Mouse (Mus musculus) CH12.LX (cell line): ENCODE results near the gene Tmem206. TPM values are rescaled to one million over a fixed set of nuclear protein-coding genes. Genes with fewer than 3 reads are reported as not detected.

Experiments used
- DNase-seq: peaks from one replicate; pipeline ENCODE4 v3.0.0-alpha.2; 2013; ENCODE audit errors: extremely low read depth
- H3K27ac ChIP-seq: 2 replicates; pipeline ENCODE4 v1.5.1; 2012; ENCODE audit warnings: low read depth, mild to moderate bottlenecking, control low read depth, moderate library complexity; ENCODE audit not compliant: insufficient read depth
- H3K27me3 ChIP-seq: replicated peaks from 2 replicates; pipeline ENCODE3; 2012; ENCODE audit warnings: inconsistent platforms
- H3K36me3 ChIP-seq, 2 experiments: replicated peaks in 1 of 2; 2 replicates each; pipeline versions ENCODE3 to v1.6.1; 2012; ENCODE audit warnings: inconsistent platforms in 1 of 2, low read length in 1 of 2, mild to moderate bottlenecking in 1 of 2, mixed read lengths in 1 of 2, moderate library complexity in 1 of 2; ENCODE audit not compliant: control insufficient read depth in 1 of 2, insufficient read depth in 1 of 2
- H3K4me1 ChIP-seq, 2 experiments: 2 replicates each; pipeline ENCODE4 v1.6.1; 2012; ENCODE audit warnings: inconsistent platforms in 1 of 2, moderate library complexity in 1 of 2; ENCODE audit not compliant: insufficient read depth in 2 of 2, control insufficient read depth in 1 of 2
- H3K4me2 ChIP-seq: 2 replicates; pipeline ENCODE4 v1.6.1; 2012; ENCODE audit warnings: low read depth, mild to moderate bottlenecking, control low read depth; ENCODE audit not compliant: poor library complexity, insufficient read depth, severe bottlenecking
- H3K4me3 ChIP-seq, 3 experiments: fragments of 150-350 bp in 1 of 3; sonication (generic) in 1 of 3; replicated peaks in 1 of 3; 2 replicates each; pipeline versions ENCODE3 to v1.5.1; 2011 to 2012; ENCODE audit warnings: low read depth in 2 of 3, low read length in 2 of 3, mild to moderate bottlenecking in 2 of 3, moderate library complexity in 2 of 3, control low read depth in 1 of 3, improper control_type of control experiment in 1 of 3, inconsistent platforms in 1 of 3, mixed read lengths in 1 of 3; ENCODE audit not compliant: poor library complexity in 1 of 3
- H3K79me2 ChIP-seq: replicated peaks from 2 replicates; pipeline ENCODE4 v1.6.1; 2012; ENCODE audit warnings: mild to moderate bottlenecking, moderate library complexity; ENCODE audit not compliant: control insufficient read depth, poor library complexity, insufficient read depth, severe bottlenecking; ENCODE audit errors: extremely low read depth
- H3K9ac ChIP-seq: 2 replicates; pipeline ENCODE4 v1.6.1; 2012; ENCODE audit warnings: low read depth, mild to moderate bottlenecking, control low read depth, moderate library complexity; ENCODE audit not compliant: insufficient read depth
- H3K9me3 ChIP-seq: replicated peaks from 2 replicates; pipeline ENCODE3; 2012; ENCODE audit warnings: low read length, inconsistent platforms, mixed read lengths
- CTCF ChIP-seq, 2 experiments: IDR thresholded peaks in 1 of 2; conservative IDR thresholded peaks in 1 of 2; 2 replicates each; pipeline ENCODE4 v1.5.1; 2011 to 2012; ENCODE audit warnings: low read depth in 2 of 2, low read length in 2 of 2, improper control_type of control experiment in 1 of 2, inconsistent platforms in 1 of 2, mild to moderate bottlenecking in 1 of 2, moderate library complexity in 1 of 2
- E2F4 ChIP-seq: IDR thresholded peaks from 2 replicates; pipeline ENCODE4 v1.6.1; 2011; ENCODE audit warnings: low read depth, low read length, improper control_type of control experiment; ENCODE audit not compliant: insufficient replicate concordance
- ELF1 ChIP-seq: IDR thresholded peaks from 2 replicates; pipeline ENCODE4 v1.6.1; 2014; ENCODE audit warnings: low read depth, mild to moderate bottlenecking, inconsistent platforms, low read length, improper control_type of control experiment
- EP300 ChIP-seq: IDR thresholded peaks from 2 replicates; pipeline ENCODE4 v1.6.1; 2011; ENCODE audit warnings: low read length, improper control_type of control experiment
- ETS1 ChIP-seq: conservative IDR thresholded peaks from 2 replicates; pipeline ENCODE4 v1.6.1; 2012; ENCODE audit warnings: low read depth, mild to moderate bottlenecking, inconsistent platforms, low read length, improper control_type of control experiment, moderate library complexity
- HCFC1 ChIP-seq: IDR thresholded peaks from 2 replicates; pipeline ENCODE4 v1.6.1; 2012; ENCODE audit warnings: low read depth, mild to moderate bottlenecking, inconsistent platforms, low read length, improper control_type of control experiment
- IRF4 ChIP-seq: IDR thresholded peaks from 2 replicates; pipeline ENCODE4 v1.6.1; 2014; ENCODE audit warnings: low read depth, mild to moderate bottlenecking, inconsistent platforms, low read length, improper control_type of control experiment
- JUN ChIP-seq: IDR thresholded peaks from 2 replicates; pipeline ENCODE4 v1.6.1; 2011; ENCODE audit warnings: low read depth, mild to moderate bottlenecking, low read length, improper control_type of control experiment, moderate library complexity; ENCODE audit not compliant: insufficient read depth
- KAT2A ChIP-seq: IDR thresholded peaks from 2 replicates; pipeline ENCODE4 v1.6.1; 2012; ENCODE audit warnings: low read length, improper control_type of control experiment, inconsistent platforms; ENCODE audit not compliant: insufficient replicate concordance
- MAZ ChIP-seq: IDR thresholded peaks from 2 replicates; pipeline ENCODE4 v1.6.1; 2012; ENCODE audit warnings: low read depth, mild to moderate bottlenecking, inconsistent platforms, low read length, improper control_type of control experiment, moderate library complexity
- MYC ChIP-seq: IDR thresholded peaks from 2 replicates; pipeline ENCODE4 v1.6.1; 2011; ENCODE audit warnings: low read depth, mild to moderate bottlenecking, improper control_type of control experiment, low read length
- NELFE ChIP-seq: IDR thresholded peaks from 2 replicates; pipeline ENCODE4 v1.6.1; 2011; ENCODE audit warnings: low read depth, low read length, improper control_type of control experiment
- NRF1 ChIP-seq: IDR thresholded peaks from 2 replicates; pipeline ENCODE4 v1.6.1; 2014; ENCODE audit warnings: low read depth, mild to moderate bottlenecking, inconsistent platforms, low read length, improper control_type of control experiment, moderate library complexity
- POLR2AphosphoS2 ChIP-seq: IDR thresholded peaks from 2 replicates; pipeline ENCODE4 v1.6.1; 2011; ENCODE audit warnings: low read depth, low read length, improper control_type of control experiment
- SIN3A ChIP-seq: IDR thresholded peaks from 2 replicates; pipeline ENCODE4 v1.6.1; 2012; ENCODE audit warnings: low read length, improper control_type of control experiment, inconsistent platforms
- SMC3 ChIP-seq: IDR thresholded peaks from 2 replicates; pipeline ENCODE4 v1.6.1; 2011; ENCODE audit warnings: low read depth, low read length, improper control_type of control experiment
- TCF12 ChIP-seq: IDR thresholded peaks from 2 replicates; pipeline ENCODE4 v1.6.1; 2014; ENCODE audit warnings: low read depth, mild to moderate bottlenecking, inconsistent platforms, low read length, improper control_type of control experiment
- USF2 ChIP-seq: conservative IDR thresholded peaks from 2 replicates; pipeline ENCODE4 v1.6.1; 2011; ENCODE audit warnings: low read depth, low read length, improper control_type of control experiment
- ZC3H11A ChIP-seq: IDR thresholded peaks from 2 replicates; pipeline ENCODE4 v1.6.1; 2012; ENCODE audit warnings: low read depth, mild to moderate bottlenecking, inconsistent platforms, low read length, improper control_type of control experiment
- ZKSCAN1 ChIP-seq: IDR thresholded peaks from 2 replicates; pipeline ENCODE4 v1.6.1; 2012; ENCODE audit warnings: low read depth, inconsistent platforms, low read length, improper control_type of control experiment, borderline replicate concordance
- ZNF384 ChIP-seq: IDR thresholded peaks from 2 replicates; pipeline ENCODE4 v1.6.1; 2012; ENCODE audit warnings: low read depth, low read length, improper control_type of control experiment, inconsistent platforms
- dilution Hi-C: fragments of 300-500 bp; cut with MboI; formaldehyde crosslinking; loops from 2 replicates; pipeline ENCODE4 v1.14.3; 2020; ENCODE audit warnings: low sequenced_read_pairs; ENCODE audit not compliant: extremely low pct_unique_long_range_greater_than_20kb, extremely low pct_ligation_motif_present
- in situ Hi-C: fragments of 300-500 bp; cut with MboI; formaldehyde crosslinking; loops from 3 replicates; pipeline ENCODE4 v1.14.3; 2019; ENCODE audit warnings: low sequenced_read_pairs, low pct_ligation_motif_present, low pct_unique_long_range_greater_than_20kb, mixed read lengths
- polyA plus RNA-seq: library from polyadenylated mRNA; unstranded; fragments of >175 nt; gene quantifications from 2 replicates; pipeline ENCODE4 v1.2.1, GENCODE M21; 2012; ENCODE audit warnings: low read depth; ENCODE audit not compliant: insufficient read length
- total RNA-seq, 2 experiments: library from RNA; depleted of rRNA; stranded (reverse); fragments of 300-350 nt in 1 of 2; fragments of >200 nt in 1 of 2; gene quantifications; 2 replicates each; pipeline ENCODE4 v1.2.3; 2012 to 2014

Gene Tmem206
- total and polyA plus RNA-seq, 3 experiments, result 13.1 to 16.4 (median 15.4) TPM

DNA sequence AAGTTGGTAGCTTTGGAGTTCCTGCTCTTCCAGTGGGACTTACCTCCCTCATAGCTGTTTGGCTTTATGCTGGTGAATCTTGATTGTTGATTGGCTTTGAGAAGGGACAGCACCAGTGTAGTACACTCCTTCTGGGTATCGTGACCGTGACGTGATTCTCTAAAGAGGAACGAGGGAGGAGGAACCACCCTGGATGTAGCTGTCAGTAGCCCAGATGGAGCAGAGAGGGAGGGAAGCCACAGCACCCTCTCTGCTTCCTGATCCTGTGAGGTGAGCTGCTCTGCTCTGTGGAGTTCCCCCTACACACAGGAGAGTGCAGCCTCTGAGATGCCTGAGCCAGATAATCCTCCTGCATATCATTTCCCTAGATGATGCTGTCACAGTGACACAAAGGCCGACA lies 8.8 kb downstream of the Tmem206 start:
- H3K9me3 ChIP-seq, result peaks cover 30% of the 10 kb centered on the region
- H3K4me1 ChIP-seq, result peaks cover 4 to 18% of the 10 kb centered on the region in 2 experiments; a peak in 2 of 4 replicates
- H3K9ac ChIP-seq, result no peak overlapping the region
- in situ Hi-C loops (loop anchor here (25.0 kb wide), 1 partner anchor 478 kb away; the partner anchor contains the start of gene Nek2), dilution Hi-C loops (no loop called here)
- peaks cover 47 to 92% of the 10 kb centered on the region in 2 experiments for H3K36me3 ChIP-seq
- peaks cover 2% of the 10 kb centered on the region; the same call in 1 of the 2 replicates for H3K79me2 ChIP-seq
- H3K4me3 ChIP-seq, result no peak overlapping the region
- no peaks in the 10 kb centered on the region for H3K27me3 ChIP-seq
- no peak overlapping the region for H3K4me2 ChIP-seq
- no peak for DNase-seq
- TF ChIP-seq CTCF (conservative IDR thresholded peaks at IDR 0.05 in 1 of 2, IDR thresholded peaks at IDR 0.05 in 1 of 2; ENCODE audit: low read depth in 2 of 2, low read length in 2 of 2), result no peak
- H3K27ac ChIP-seq, result no peak overlapping the region

DNA sequence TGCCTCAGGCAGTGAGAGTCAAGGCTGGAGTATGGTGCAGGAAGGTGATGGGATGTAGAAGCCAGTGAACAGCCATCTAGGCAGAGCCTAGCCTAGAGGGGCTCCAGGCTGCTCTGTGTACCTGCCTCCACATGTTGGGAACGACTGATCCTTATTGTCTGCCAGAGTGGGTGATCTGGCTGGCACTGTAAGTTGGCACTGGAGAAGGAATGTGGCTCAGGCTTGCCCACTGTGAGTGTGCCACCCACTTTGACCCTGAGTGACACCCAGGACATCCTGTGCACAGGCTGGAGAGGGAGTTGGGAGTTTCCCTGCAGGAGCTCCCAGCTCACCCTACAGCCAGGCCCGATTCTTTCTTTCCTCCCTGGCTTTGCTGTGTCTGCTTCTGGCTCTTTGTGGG lies 14.2 kb downstream of the Tmem206 start:
- in situ Hi-C loops, result loop anchor here (25.0 kb wide), 1 partner anchor 472 kb away; the partner anchor contains the start of gene Nek2
- Histone ChIP-seq H3K27ac (no peak overlapping the region), H3K36me3 (peaks cover 73 to 93% of the 10 kb centered on the region in 2 experiments)

DNA sequence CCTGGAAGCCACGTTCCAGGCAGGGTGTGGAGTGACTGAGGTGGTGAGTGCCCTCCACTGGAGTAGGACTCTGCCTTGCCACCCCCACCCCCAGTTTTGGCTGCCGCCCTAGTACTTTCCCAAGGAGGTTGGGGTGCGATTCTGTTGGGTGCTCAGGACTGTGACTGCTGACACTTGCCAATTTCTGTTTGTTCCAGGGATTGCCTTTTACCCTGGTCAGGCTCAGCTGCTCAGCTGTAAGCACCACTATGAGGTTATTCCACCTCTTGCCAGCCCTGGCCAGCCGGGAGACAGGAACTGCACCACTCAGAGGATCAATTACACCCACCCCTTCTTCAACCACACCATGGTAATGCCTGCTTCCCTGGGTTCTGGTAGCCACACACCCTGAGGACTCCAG lies 14.8 kb downstream of the Tmem206 start:
- dilution Hi-C loops, result no loop called here
- Histone ChIP-seq H3K36me3 (peaks cover 79 to 96% of the 10 kb centered on the region in 2 experiments), H3K27ac (no peak overlapping the region), H3K4me2 (no peak overlapping the region), H3K9ac (no peak overlapping the region), H3K4me1 (no peaks in the 10 kb centered on the region), H3K79me2 (no peaks in the 10 kb centered on the region), H3K27me3 (no peaks in the 10 kb centered on the region), H3K4me3 (no peak overlapping the region), H3K9me3 (peaks cover 17% of the 10 kb centered on the region)
- in situ Hi-C loops, result loop anchor here (25.0 kb wide), 1 partner anchor 472 kb away; the partner anchor contains the start of gene Nek2
- DNase-seq, result no peak
- TF ChIP-seq MYC (no peak), USF2 (no peak), E2F4 (no peak), NELFE (no peak), JUN (no peak), MAZ (no peak), POLR2AphosphoS2 (no peak), ELF1 (no peak), ETS1 (no peak)

More for the DNA sequence above, 14.2 kb downstream of the Tmem206 start:
- Histone ChIP-seq H3K9me3 (peaks cover 17% of the 10 kb centered on the region), H3K4me2 (no peak overlapping the region), H3K4me1 (peaks cover 0 to 3% of the 10 kb centered on the region in 2 experiments; a peak in 1 of 4 replicates), H3K27me3 (no peaks in the 10 kb centered on the region), H3K4me3 (no peak overlapping the region), H3K79me2 (no peaks in the 10 kb centered on the region), H3K9ac (no peak overlapping the region)
- dilution Hi-C loops, result no loop called here
- DNase-seq, result no peak
- TF ChIP-seq EP300 (no peak), ZNF384 (no peak), SIN3A (no peak), MAZ (no peak), HCFC1 (no peak), ZKSCAN1 (no peak), NELFE (no peak), ZC3H11A (no peak), TCF12 (no peak), NRF1 (no peak), POLR2AphosphoS2 (no peak), IRF4 (no peak), ELF1 (no peak), SMC3 (no peak), KAT2A (no peak)
